Mouse (Mus musculus) lung, embryonic 16.5 days (tissue): ENCODE measurements at regions not wholly inside any gene's neighbourhood (a gene's known extent, or its start where the extent isn't known, plus 50 kb on each side); places are given as distances from the start of the nearest gene placed in this dataset.

Experiments
- ATAC-seq: fragments of 200-750 bp; cut with Nextera tagmentation; 2 replicates; pipeline ENCODE4 v1.8.0; 2017; ENCODE audit warnings: low read depth, mild to moderate bottlenecking, moderate library complexity
- H3K27ac ChIP-seq: fragments of 300-500 bp; sonication (generic); 2 replicates; pipeline ENCODE4 v1.5.1; 2014; ENCODE audit warnings: mild to moderate bottlenecking, control low read depth, low read length
- H3K27me3 ChIP-seq: fragments of 300-500 bp; sonication (generic); 2 replicates; pipeline ENCODE4 v1.6.1; 2014; ENCODE audit warnings: low read depth, low read length, mixed read lengths; ENCODE audit not compliant: control insufficient read depth, insufficient read depth
- H3K36me3 ChIP-seq: fragments of 300-500 bp; sonication (generic); 2 replicates; pipeline ENCODE4 v1.6.1; 2014; ENCODE audit warnings: low read length; ENCODE audit not compliant: control insufficient read depth, insufficient read depth
- H3K4me1 ChIP-seq: fragments of 300-500 bp; sonication (generic); replicated peaks from 2 replicates; pipeline ENCODE4 v1.6.1; 2014; ENCODE audit warnings: low read length, mixed read lengths; ENCODE audit not compliant: control insufficient read depth, insufficient read depth
- H3K4me2 ChIP-seq: fragments of 300-500 bp; sonication (generic); 2 replicates; pipeline ENCODE4 v1.6.1; 2014; ENCODE audit warnings: low read depth, low read length, control low read depth
- H3K4me3 ChIP-seq: fragments of 300-500 bp; sonication (generic); 2 replicates; pipeline ENCODE4 v1.5.1; 2014; ENCODE audit warnings: mild to moderate bottlenecking, low read length, control low read depth
- H3K9ac ChIP-seq: fragments of 300-500 bp; sonication (generic); 2 replicates; pipeline ENCODE4 v1.6.1; 2014; ENCODE audit warnings: low read length, control low read depth
- H3K9me3 ChIP-seq: fragments of 300-500 bp; sonication (generic); 2 replicates; pipeline ENCODE4 v1.6.1; 2016; ENCODE audit warnings: low read length; ENCODE audit not compliant: control insufficient read depth
- WGBS: fragments of 180-500 bp; shearing (Covaris S2); extraction: QIAGEN DNeasy Blood & Tissue Kit; methylation state at CpG from one replicate; pipeline ENCODE4 v1.1.7; 2014; 5-methylcytosine and 5-hydroxymethylcytosine counted together

DNA sequence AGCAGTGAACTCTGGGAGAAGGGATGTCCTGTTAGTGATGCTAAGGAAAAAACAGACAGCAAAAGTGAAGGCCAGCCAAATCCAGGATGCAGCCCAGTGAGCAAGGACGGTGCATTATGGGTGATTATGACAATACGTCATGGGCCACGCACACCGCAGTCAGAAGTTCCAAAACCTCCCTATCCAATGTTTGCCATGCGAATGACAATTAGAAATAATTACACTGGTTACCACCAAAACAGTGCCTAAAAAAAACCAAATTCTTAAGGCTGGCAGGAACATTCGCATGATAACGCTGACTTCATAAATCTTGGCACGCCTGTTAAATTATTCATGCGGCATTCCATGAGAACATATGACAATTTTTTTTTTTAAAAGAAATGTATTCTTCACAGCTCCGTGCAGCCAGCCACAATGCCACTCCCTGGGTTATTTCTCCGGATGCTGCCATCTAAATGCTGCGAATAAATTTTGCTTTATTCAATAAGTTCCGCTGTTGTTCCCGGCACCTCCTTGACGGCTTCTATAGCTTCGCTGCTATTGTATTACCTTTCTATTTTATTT lies 421.8 kb upstream of the Adamts16 start:
- no peak for ATAC-seq
- Histone ChIP-seq H3K9me3 (no peaks in the 10 kb centered on the region), H3K27ac (no peak overlapping the region), H3K4me1 (peaks cover 3% of the 10 kb centered on the region; the same call in 1 of the 2 replicates), H3K27me3 (no peaks in the 10 kb centered on the region), H3K9ac (no peak overlapping the region), H3K4me2 (no peak overlapping the region), H3K36me3 (no peaks in the 10 kb centered on the region), H3K4me3 (no peak overlapping the region)
- 84% methylated on average over 16 of the region's 16 CpGs for WGBS

DNA sequence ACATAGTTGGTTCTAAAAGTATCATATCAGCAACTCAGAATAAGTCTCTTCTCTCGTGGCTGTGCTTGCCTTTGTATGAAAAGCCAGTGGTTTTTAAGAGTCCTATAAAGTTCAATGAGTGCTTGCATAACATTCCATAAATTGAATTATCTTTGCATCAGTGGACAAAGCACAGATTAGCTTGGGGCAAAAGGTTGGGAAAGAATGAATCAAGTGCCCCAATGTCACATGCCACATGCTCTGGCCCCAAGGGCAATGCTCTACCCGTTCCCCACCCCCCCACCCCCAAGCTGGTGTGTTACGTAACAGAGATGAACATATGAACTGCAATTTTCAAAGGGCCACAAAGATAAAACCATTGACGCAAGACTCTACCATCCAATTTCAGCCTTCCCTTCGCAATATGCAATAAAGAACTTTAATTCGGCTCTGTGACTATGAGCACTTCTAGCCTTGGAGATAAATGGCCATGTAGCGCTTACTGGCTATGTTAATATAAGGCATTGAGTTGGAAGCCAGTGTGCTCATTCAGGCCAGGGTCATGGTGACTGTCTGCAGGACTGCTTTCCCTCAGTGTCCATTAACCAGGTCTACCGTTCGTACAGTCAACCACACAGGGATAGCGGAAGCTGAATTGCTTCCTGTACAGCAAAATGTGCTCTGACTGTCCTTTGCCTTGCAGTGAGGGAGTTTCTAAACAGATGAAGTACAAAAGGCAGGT lies 421.1 kb upstream of the Adamts16 start:
- no peak overlapping the region for H3K4me3 ChIP-seq
- ATAC-seq: peak; percentile 71
- H3K27ac ChIP-seq: no peak overlapping the region
- H3K27me3 ChIP-seq: no peaks in the 10 kb centered on the region
- no peak overlapping the region for H3K4me2 ChIP-seq
- no peaks in the 10 kb centered on the region for H3K9me3 ChIP-seq
- WGBS: 62% methylated on average over 10 of the region's 10 CpGs
- peaks cover 3% of the 10 kb centered on the region; the same call in 1 of the 2 replicates for H3K4me1 ChIP-seq
- H3K9ac ChIP-seq: no peak overlapping the region
- H3K36me3 ChIP-seq: no peaks in the 10 kb centered on the region

DNA sequence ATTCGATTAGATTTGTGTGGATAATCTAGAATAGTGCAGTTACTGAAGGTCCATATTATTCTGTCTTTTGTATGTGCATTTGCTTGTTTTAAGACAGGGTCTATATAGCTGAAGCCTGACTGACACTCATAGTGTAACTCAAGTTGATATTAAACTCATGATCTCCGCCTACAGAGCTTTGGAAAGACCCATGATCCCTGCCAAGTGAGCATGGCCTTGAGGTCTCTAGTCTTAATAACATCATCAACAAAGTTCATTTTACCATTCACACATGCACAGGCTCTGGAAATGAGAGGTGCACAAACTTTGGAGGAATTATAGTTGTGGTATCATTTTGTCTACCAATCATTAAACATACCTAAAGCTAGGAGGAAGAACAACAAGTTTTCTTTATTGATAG lies 412.4 kb upstream of the Adamts16 start:
- Histone ChIP-seq H3K27me3 (no peaks in the 10 kb centered on the region), H3K27ac (no peak overlapping the region), H3K36me3 (no peaks in the 10 kb centered on the region), H3K4me3 (no peak overlapping the region), H3K4me1 (no peaks in the 10 kb centered on the region), H3K9ac (no peak overlapping the region), H3K4me2 (no peak overlapping the region), H3K9me3 (no peaks in the 10 kb centered on the region)
- 83% methylated on average over 2 of the region's 2 CpGs for WGBS
- ATAC-seq: no peak

DNA sequence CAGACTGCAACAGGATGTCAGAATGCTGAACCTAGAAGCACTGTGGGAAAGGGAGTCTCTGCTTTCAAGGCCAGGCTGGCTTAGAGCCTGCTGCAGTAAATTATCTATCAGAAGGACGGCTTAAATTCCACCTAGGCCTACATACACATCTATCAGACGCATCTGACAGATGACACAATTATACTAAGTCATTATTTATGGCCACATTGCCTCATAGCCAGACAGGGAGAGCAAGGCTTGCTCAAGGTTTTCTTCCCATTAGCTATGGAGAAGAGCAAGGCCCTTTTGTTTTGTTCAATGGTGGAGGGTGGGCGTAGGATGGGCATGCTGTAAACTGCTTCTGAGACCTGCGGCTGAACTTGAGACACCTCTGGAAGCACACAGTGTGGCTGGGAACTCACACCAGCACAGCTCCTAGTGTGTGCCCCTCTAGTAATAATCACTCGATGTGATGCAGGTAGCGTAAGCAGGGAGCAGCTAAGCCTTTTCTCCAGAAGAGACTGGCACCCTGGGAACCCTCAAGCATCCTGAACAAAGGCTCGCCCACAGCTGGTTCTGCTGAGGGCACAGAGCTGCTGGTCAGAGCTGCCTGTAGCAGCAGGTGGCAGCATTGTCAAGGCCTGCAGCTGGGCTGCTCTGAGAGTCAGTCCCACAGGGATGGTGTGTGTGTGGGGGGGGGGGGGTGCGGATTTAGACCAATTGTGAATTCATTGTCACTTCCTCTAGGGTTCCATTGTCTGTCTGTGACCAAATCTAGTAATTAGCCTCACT lies 406.8 kb upstream of the Adamts16 start:
- Histone ChIP-seq H3K9me3 (no peaks in the 10 kb centered on the region), H3K4me3 (no peak overlapping the region), H3K36me3 (no peaks in the 10 kb centered on the region), H3K27ac (no peak overlapping the region), H3K4me2 (no peak overlapping the region), H3K27me3 (no peaks in the 10 kb centered on the region), H3K4me1 (no peaks in the 10 kb centered on the region), H3K9ac (no peak overlapping the region)
- peak; percentile 45; the same call in 1 of the 2 replicates for ATAC-seq
- WGBS: 60% methylated on average over 7 of the region's 8 CpGs

DNA sequence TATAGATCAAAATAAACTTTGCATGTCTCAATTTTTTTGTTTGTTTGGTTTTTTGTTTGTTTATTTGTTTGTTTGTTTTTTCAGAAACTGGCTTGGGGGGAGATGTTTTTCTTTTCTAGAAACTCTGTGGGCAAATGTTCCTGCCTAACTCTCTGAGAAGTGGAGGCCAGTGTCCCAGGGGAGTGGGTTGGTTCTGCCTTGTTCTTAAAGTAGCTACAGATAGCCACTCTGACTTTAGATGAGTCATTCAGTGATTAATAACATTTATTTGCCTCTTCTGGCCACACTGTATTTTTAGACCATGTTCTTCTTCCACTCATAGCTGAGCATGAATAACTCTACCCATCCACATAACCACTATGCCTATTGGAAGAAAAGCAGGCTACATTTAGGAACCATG lies 405.6 kb upstream of the Adamts16 start:
- no peak for ATAC-seq
- H3K4me2 ChIP-seq: no peak overlapping the region
- no peak overlapping the region for H3K4me3 ChIP-seq

DNA sequence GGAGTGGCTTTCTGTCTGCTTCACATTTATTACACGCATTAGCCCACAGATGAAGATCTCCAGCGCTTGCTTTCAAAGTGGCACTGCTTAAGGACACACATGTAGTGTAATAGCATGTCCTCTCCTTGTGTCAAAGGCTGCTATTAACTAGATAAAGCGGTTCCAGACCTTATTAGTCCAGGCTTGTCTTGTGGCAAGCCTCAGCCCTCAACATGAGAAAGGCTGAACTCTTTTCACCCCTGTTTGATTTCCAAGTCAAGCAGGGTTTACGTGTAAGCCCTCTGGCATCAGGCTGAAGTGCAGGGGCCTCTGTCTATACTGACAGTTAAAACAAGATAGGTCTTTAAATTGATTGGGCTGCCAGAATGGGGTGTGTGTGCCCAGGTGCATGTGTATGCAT lies 403.7 kb upstream of the Adamts16 start:
- Histone ChIP-seq H3K4me3 (no peak overlapping the region), H3K4me2 (no peak overlapping the region), H3K27ac (no peak overlapping the region), H3K27me3 (no peaks in the 10 kb centered on the region), H3K36me3 (no peaks in the 10 kb centered on the region), H3K9ac (no peak overlapping the region), H3K4me1 (no peaks in the 10 kb centered on the region), H3K9me3 (no peaks in the 10 kb centered on the region)
- no peak for ATAC-seq
- 63% methylated on average over 4 of the region's 4 CpGs for WGBS

More for the DNA sequence above, 405.6 kb upstream of the Adamts16 start:
- Histone ChIP-seq H3K27me3 (no peaks in the 10 kb centered on the region), H3K9ac (no peak overlapping the region), H3K9me3 (no peaks in the 10 kb centered on the region), H3K4me1 (no peaks in the 10 kb centered on the region), H3K27ac (no peak overlapping the region), H3K36me3 (no peaks in the 10 kb centered on the region)

DNA sequence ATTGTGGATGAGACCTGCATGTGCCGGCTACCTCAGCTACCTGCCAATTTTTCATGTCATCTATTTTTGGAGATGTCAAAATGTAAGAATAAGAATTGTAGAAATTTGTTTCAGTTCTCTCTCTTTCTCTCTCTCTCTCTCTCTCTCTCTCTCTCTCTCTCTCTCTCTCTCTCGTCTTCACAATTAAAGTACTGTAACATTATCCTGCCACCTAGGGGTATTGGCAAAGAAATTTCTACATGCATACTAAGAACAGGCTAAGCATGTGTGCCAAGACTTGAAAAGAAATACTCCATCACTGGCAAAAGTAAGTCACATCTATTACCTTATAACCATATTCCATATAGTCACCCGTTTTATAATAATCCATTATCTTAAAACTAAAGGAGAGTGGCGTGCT lies 398.2 kb upstream of the Adamts16 start:
- 69% methylated on average over 4 of the region's 4 CpGs for WGBS
- no peak overlapping the region for H3K4me3 ChIP-seq
- ATAC-seq: no peak

DNA sequence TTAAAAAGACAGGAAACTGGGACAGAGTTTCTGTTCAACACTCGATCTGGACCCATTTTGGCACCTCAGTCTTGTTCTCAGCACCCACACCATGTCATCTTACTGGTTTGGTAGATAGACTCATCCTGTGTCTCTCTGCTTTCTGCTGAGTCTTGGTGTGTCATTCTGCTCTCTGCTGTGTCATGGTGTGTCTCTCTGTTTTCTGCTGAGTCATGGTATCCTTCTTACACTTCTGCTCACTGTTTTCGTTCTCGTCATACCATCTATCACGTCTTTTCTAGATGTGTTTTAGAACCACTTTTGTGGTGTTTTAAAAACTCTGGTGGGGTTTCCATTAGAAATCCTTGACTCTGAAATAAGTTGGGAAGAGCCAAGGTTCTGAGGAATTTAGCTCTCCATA lies 393.7 kb upstream of the Adamts16 start:
- 80% methylated on average over 4 of the region's 4 CpGs for WGBS
- no peaks in the 10 kb centered on the region for H3K4me1 ChIP-seq
- H3K36me3 ChIP-seq: no peaks in the 10 kb centered on the region
- no peaks in the 10 kb centered on the region for H3K27me3 ChIP-seq
- no peaks in the 10 kb centered on the region for H3K9me3 ChIP-seq
- no peak overlapping the region for H3K9ac ChIP-seq
- H3K4me3 ChIP-seq: no peak overlapping the region
- ATAC-seq: no peak
- no peak overlapping the region for H3K4me2 ChIP-seq
- no peak overlapping the region for H3K27ac ChIP-seq

More for the DNA sequence above, 398.2 kb upstream of the Adamts16 start:
- no peak overlapping the region for H3K4me2 ChIP-seq
- no peaks in the 10 kb centered on the region for H3K9me3 ChIP-seq
- H3K4me1 ChIP-seq: no peaks in the 10 kb centered on the region
- no peaks in the 10 kb centered on the region for H3K36me3 ChIP-seq
- no peak overlapping the region for H3K27ac ChIP-seq
- H3K9ac ChIP-seq: no peak overlapping the region
- no peaks in the 10 kb centered on the region for H3K27me3 ChIP-seq

DNA sequence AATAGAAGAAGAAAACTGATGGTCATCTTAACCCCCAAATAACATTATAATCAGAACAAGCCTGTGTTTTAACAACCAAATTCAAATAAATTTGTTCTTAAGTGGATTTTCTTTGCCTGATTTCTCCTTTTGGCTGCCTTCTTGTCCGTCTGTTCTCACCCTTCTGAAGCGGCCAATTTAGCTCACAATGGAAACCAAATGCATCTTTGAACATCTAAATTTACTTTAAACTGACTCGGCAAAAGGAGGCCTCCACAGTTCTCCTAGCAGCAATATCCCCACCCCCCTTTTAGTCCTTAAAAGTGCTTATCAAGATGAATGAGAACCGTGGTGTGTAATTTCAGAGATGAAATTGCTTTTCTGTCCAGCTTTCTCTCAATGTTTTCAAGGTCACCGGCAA lies 389.6 kb upstream of the Adamts16 start:
- no peak overlapping the region for H3K4me3 ChIP-seq
- ATAC-seq: no peak
- no peaks in the 10 kb centered on the region for H3K4me1 ChIP-seq
- H3K27ac ChIP-seq: no peak overlapping the region
- H3K27me3 ChIP-seq: no peaks in the 10 kb centered on the region
- 59% methylated on average over 5 of the region's 5 CpGs for WGBS
- H3K9me3 ChIP-seq: no peaks in the 10 kb centered on the region
- H3K9ac ChIP-seq: no peak overlapping the region
- H3K36me3 ChIP-seq: no peaks in the 10 kb centered on the region
- H3K4me2 ChIP-seq: no peak overlapping the region
